Mouse (Mus musculus): Measurements from ENCODE around the gene Gas2l3. TPM values are rescaled to one million over a fixed set of nuclear protein-coding genes. Genes with fewer than 3 reads are reported as not detected.

Gene Gas2l3
- polyA plus RNA-seq, 1 experiment from 2014 or later: 10.8 TPM

GRCm38 (mm10) chr10:89422504-89423158 is 21.1 kb downstream of the Gas2l3 start:
- ATAC-seq (ENCODE audit: low FRiP score): no peak
- Histone ChIP-seq H3K4me1 (no peaks in the 10 kb centered on the region), H3K9me3 (replicated peaks) (no peaks in the 10 kb centered on the region), H3K27ac (no peak overlapping the region), H3K9ac (no peak overlapping the region), H3K4me3 (no peak overlapping the region), H3K27me3 (no peaks in the 10 kb centered on the region), H3K4me2 (replicated peaks) (no peak overlapping the region), H3K36me3 (peaks cover 17% of the 10 kb centered on the region; the same call in 1 of the 2 replicates)
- 94% methylated on average over 8 of the region's 8 CpGs for WGBS

- Histone ChIP-seq H3K36me3 (peaks cover 20% of the 10 kb centered on the region; the same call in 1 of the 2 replicates), H3K4me3 (no peak overlapping the region), H3K4me2 (replicated peaks) (no peak overlapping the region), H3K4me1 (no peaks in the 10 kb centered on the region), H3K27ac (no peak overlapping the region), H3K9me3 (replicated peaks) (no peaks in the 10 kb centered on the region), H3K27me3 (no peaks in the 10 kb centered on the region), H3K9ac (no peak overlapping the region)
- ATAC-seq (ENCODE audit: low FRiP score): no peak
- 92% methylated on average over 2 of the region's 2 CpGs for WGBS
Observed at GRCm38 (mm10) chr10:89417966-89418365, 25.8 kb downstream of the Gas2l3 start.

GRCm38 (mm10) chr10:89415478-89415877 is 28.3 kb downstream of the Gas2l3 start:
- H3K4me2 ChIP-seq (replicated peaks): no peak overlapping the region
- no peaks in the 10 kb centered on the region for H3K27me3 ChIP-seq
- WGBS: 74% methylated on average over 3 of the region's 3 CpGs
- no peaks in the 10 kb centered on the region for H3K9me3 ChIP-seq (replicated peaks)
- H3K4me3 ChIP-seq: no peak overlapping the region
- peaks cover 18% of the 10 kb centered on the region; the same call in 1 of the 2 replicates for H3K36me3 ChIP-seq
- H3K27ac ChIP-seq: no peak overlapping the region
- ATAC-seq (ENCODE audit: low FRiP score): no peak
- no peak overlapping the region for H3K9ac ChIP-seq
- H3K4me1 ChIP-seq: no peaks in the 10 kb centered on the region

GRCm38 (mm10) chr10:89407551-89407950 is 36.2 kb downstream of the Gas2l3 start:
- 56% methylated on average over 1 of the region's 1 CpGs for WGBS
- Histone ChIP-seq H3K4me3 (no peak overlapping the region), H3K27me3 (no peaks in the 10 kb centered on the region), H3K9me3 (replicated peaks) (no peaks in the 10 kb centered on the region), H3K27ac (no peak overlapping the region), H3K4me2 (replicated peaks) (no peak overlapping the region), H3K4me1 (no peaks in the 10 kb centered on the region), H3K9ac (no peak overlapping the region), H3K36me3 (0 out of 2 replicates have a peak, but pooled peaks cover 4% of the 10 kb centered on the region)
- ATAC-seq (ENCODE audit: low FRiP score): no peak

- Histone ChIP-seq H3K4me2 (replicated peaks) (no peak overlapping the region), H3K36me3 (0 out of 2 replicates have a peak, but pooled peaks cover 3% of the 10 kb centered on the region), H3K9me3 (replicated peaks) (no peaks in the 10 kb centered on the region), H3K4me1 (no peaks in the 10 kb centered on the region), H3K4me3 (no peak overlapping the region), H3K27ac (no peak overlapping the region), H3K27me3 (no peaks in the 10 kb centered on the region), H3K9ac (no peak overlapping the region)
- WGBS: 80% methylated on average over 5 of the region's 6 CpGs
- no peak for ATAC-seq (ENCODE audit: low FRiP score)
Observed at GRCm38 (mm10) chr10:89406733-89407484, 36.9 kb downstream of the Gas2l3 start.

GRCm38 (mm10) chr10:89404936-89405335 is 38.8 kb downstream of the Gas2l3 start:
- H3K4me2 ChIP-seq (replicated peaks): no peak overlapping the region
- no peaks in the 10 kb centered on the region for H3K27me3 ChIP-seq
- 70% methylated on average over 4 of the region's 4 CpGs for WGBS
- H3K4me1 ChIP-seq: no peaks in the 10 kb centered on the region
- no peak overlapping the region for H3K4me3 ChIP-seq
- H3K27ac ChIP-seq: no peak overlapping the region
- no peaks in the 10 kb centered on the region for H3K9me3 ChIP-seq (replicated peaks)
- ATAC-seq (ENCODE audit: low FRiP score): no peak
- no peak overlapping the region for H3K9ac ChIP-seq
- H3K36me3 ChIP-seq: no peaks in the 10 kb centered on the region

- no peaks in the 10 kb centered on the region for H3K36me3 ChIP-seq
- H3K9me3 ChIP-seq (replicated peaks): no peaks in the 10 kb centered on the region
- H3K9ac ChIP-seq: no peak overlapping the region
- peaks cover 2% of the 10 kb centered on the region; the same call in 1 of the 2 replicates for H3K4me1 ChIP-seq
- no peak for ATAC-seq (ENCODE audit: low FRiP score)
- H3K27ac ChIP-seq: no peak overlapping the region
- no peak overlapping the region for H3K4me2 ChIP-seq (replicated peaks)
- no peaks in the 10 kb centered on the region for H3K27me3 ChIP-seq
- 85% methylated on average over 19 of the region's 19 CpGs for WGBS
- no peak overlapping the region for H3K4me3 ChIP-seq
Observed at GRCm38 (mm10) chr10:89400674-89401336, 43.0 kb downstream of the Gas2l3 start.

- Histone ChIP-seq H3K27ac (no peak overlapping the region), H3K27me3 (no peaks in the 10 kb centered on the region), H3K9me3 (replicated peaks) (no peaks in the 10 kb centered on the region), H3K4me2 (replicated peaks) (peak overlapping the region; percentile 34), H3K4me3 (no peak overlapping the region), H3K36me3 (no peaks in the 10 kb centered on the region), H3K4me1 (peaks cover 4% of the 10 kb centered on the region; the same call in 1 of the 2 replicates), H3K9ac (no peak overlapping the region)
- WGBS: 1% methylated on average over 7 of the region's 7 CpGs
- ATAC-seq (ENCODE audit: low FRiP score): peak; percentile 46; the same call in 1 of the 2 replicates
Observed at GRCm38 (mm10) chr10:89395823-89396222, 47.9 kb downstream of the Gas2l3 start.

GRCm38 (mm10) chr10:89395321-89395720 is 48.4 kb downstream of the Gas2l3 start:
- H3K27ac ChIP-seq: no peak overlapping the region
- no peak overlapping the region for H3K9ac ChIP-seq
- no peaks in the 10 kb centered on the region for H3K27me3 ChIP-seq
- peak overlapping the region; percentile 34; the same call in 1 of the 2 replicates for H3K4me2 ChIP-seq (replicated peaks)
- 32% methylated on average over 7 of the region's 7 CpGs for WGBS
- no peak for ATAC-seq (ENCODE audit: low FRiP score)
- H3K4me3 ChIP-seq: no peak overlapping the region
- H3K4me1 ChIP-seq: peaks cover 4% of the 10 kb centered on the region; the same call in 1 of the 2 replicates
- H3K9me3 ChIP-seq (replicated peaks): no peaks in the 10 kb centered on the region
- H3K36me3 ChIP-seq: no peaks in the 10 kb centered on the region

GRCm38 (mm10) chr10:89392687-89393086 is 51.1 kb downstream of the Gas2l3 start:
- H3K36me3 ChIP-seq: no peaks in the 10 kb centered on the region
- no peak overlapping the region for H3K27ac ChIP-seq
- H3K4me2 ChIP-seq (replicated peaks): no peak overlapping the region
- no peaks in the 10 kb centered on the region for H3K27me3 ChIP-seq
- peaks cover 4% of the 10 kb centered on the region; the same call in 1 of the 2 replicates for H3K4me1 ChIP-seq
- WGBS: 49% methylated on average over 4 of the region's 4 CpGs
- H3K9ac ChIP-seq: no peak overlapping the region
- no peak overlapping the region for H3K4me3 ChIP-seq
- ATAC-seq (ENCODE audit: low FRiP score): no peak
- H3K9me3 ChIP-seq (replicated peaks): no peaks in the 10 kb centered on the region

- Histone ChIP-seq H3K4me1 (peaks cover 4% of the 10 kb centered on the region; the same call in 1 of the 2 replicates), H3K27me3 (no peaks in the 10 kb centered on the region), H3K36me3 (no peaks in the 10 kb centered on the region), H3K9ac (no peak overlapping the region), H3K4me3 (no peak overlapping the region), H3K9me3 (replicated peaks) (no peaks in the 10 kb centered on the region), H3K4me2 (replicated peaks) (no peak overlapping the region), H3K27ac (no peak overlapping the region)
- no peak for ATAC-seq (ENCODE audit: low FRiP score)
- 75% methylated on average over 4 of the region's 4 CpGs for WGBS
Observed at GRCm38 (mm10) chr10:89391571-89392163, 52.1 kb downstream of the Gas2l3 start.

GRCm38 (mm10) chr10:89386461-89386860 is 57.3 kb downstream of the Gas2l3 start:
- 91% methylated on average over 3 of the region's 3 CpGs for WGBS
- H3K4me1 ChIP-seq: no peaks in the 10 kb centered on the region
- ATAC-seq (ENCODE audit: low FRiP score): no peak
- no peak overlapping the region for H3K9ac ChIP-seq
- no peaks in the 10 kb centered on the region for H3K27me3 ChIP-seq
- no peak overlapping the region for H3K4me2 ChIP-seq (replicated peaks)
- H3K9me3 ChIP-seq (replicated peaks): no peaks in the 10 kb centered on the region
- no peak overlapping the region for H3K4me3 ChIP-seq
- no peak overlapping the region for H3K27ac ChIP-seq
- H3K36me3 ChIP-seq: no peaks in the 10 kb centered on the region
